Mouse (Mus musculus) testis, adult 2 months (tissue): ENCODE measurements at regions not wholly inside any gene's neighbourhood (a gene's known extent, or its start where the extent isn't known, plus 50 kb on each side); places are given as distances from the start of the nearest gene placed in this dataset.

Source experiments
- CTCF ChIP-seq: fragments of 200-500 bp; IDR thresholded peaks from 2 replicates; pipeline ENCODE4 v1.5.1; 2012; ENCODE audit warnings: low read depth, mild to moderate bottlenecking, inconsistent platforms, low read length, moderate library complexity; ENCODE audit not compliant: control insufficient read depth, insufficient read depth, insufficient replicate concordance
- POLR2A ChIP-seq: fragments of 200-500 bp; IDR thresholded peaks from 2 replicates; pipeline ENCODE4 v1.6.1; 2012; ENCODE audit warnings: low read depth, mild to moderate bottlenecking, inconsistent platforms, low read length, moderate library complexity; ENCODE audit not compliant: control insufficient read depth

DNA sequence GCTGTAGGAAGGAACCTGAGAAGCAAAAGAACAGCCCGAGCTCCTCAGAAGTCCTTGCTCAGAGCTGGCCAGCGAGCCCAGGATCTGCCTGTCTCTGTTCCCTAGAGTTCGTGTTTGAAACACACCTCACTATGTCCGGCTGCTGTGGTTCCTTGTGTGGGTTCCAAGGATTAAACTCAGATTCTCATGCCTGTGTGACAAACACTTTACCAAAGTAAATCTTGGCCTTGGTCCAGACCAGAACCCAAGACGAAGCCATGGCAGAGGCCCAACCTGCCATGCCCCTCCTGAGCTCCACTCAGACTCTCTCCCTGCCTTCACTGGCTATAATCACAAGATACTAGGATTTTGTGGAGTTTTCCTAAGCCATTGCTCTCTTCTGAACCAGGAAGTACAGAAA, 214.7 kb downstream of the Rplp1 start:
- TF ChIP-seq POLR2A (no peak), CTCF (no peak)
